Mouse (Mus musculus): Measurements from ENCODE around the gene Rela. TPM values are rescaled to one million over a fixed set of nuclear protein-coding genes. Genes with fewer than 3 reads are reported as not detected.

Rela gene
- polyA plus RNA-seq, 1 experiment: 4.1 TPM

DNA sequence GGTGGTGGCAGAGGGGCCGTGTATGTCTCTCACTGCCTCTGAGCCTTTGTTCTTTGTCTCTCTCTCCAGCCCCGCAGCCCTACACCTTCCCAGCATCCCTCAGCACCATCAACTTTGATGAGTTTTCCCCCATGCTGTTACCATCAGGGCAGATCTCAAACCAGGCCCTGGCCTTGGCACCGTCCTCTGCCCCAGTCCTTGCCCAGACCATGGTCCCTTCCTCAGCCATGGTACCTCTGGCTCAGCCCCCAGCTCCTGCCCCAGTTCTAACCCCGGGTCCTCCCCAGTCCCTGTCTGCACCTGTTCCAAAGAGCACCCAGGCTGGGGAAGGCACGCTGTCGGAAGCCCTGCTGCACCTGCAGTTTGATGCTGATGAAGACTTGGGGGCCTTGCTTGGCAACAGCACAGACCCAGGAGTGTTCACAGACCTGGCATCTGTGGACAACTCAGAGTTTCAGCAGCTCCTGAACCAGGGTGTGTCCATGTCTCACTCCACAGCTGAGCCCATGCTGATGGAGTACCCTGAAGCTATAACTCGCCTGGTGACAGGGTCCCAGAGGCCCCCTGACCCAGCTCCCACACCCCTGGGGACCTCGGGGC, 9.5 kb downstream of the Rela start:
- TF ChIP-seq GATA1 (IDR thresholded peaks at IDR 0.05; ENCODE audit: low read length): no peak
- no peak for TF ChIP-seq TAL1 (IDR thresholded peaks at IDR 0.05; ENCODE audit: low read length)
- Histone ChIP-seq H3K36me3 (ENCODE audit: control insufficient read depth) (peaks cover 92% of the 10 kb centered on the region), H3K27me3 (ENCODE audit: control insufficient read depth) (no peaks in the 10 kb centered on the region), H3K4me1 (ENCODE audit: control insufficient read depth) (peaks cover 40% of the 10 kb centered on the region), H3K9me3 (ENCODE audit: control insufficient read depth, low read length) (no peaks in the 10 kb centered on the region), H3K4me3 (replicated peaks) (no peak overlapping the region)

DNA sequence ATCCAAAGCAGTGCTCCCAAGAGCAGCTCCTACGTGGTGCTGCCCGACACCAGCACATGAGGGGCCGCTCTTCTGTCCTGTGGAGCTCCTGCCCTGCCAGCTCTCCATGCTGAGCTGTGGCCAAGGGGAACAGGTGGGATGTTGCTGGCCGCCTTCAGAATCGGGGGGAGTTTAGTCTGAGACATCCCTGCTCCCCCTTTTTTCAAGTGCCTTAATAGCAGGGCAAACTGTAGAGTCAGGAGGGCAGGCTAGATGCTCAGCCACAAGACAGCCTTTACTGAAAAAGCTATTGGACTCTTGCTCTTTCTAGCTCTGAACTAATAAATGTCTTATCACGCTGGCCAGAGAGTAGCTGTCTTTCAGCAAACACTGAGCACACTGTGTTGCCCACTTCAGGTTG, 10.5 kb downstream of the Rela start:
- H3K4me3 ChIP-seq (replicated peaks): no peak overlapping the region
- H3K9me3 ChIP-seq (ENCODE audit: control insufficient read depth, low read length): no peaks in the 10 kb centered on the region
- H3K4me1 ChIP-seq (ENCODE audit: control insufficient read depth): peaks cover 45% of the 10 kb centered on the region
- TF ChIP-seq TAL1 (IDR thresholded peaks at IDR 0.05; ENCODE audit: low read length) (no peak), GATA1 (IDR thresholded peaks at IDR 0.05; ENCODE audit: low read length) (no peak)
- no peaks in the 10 kb centered on the region for H3K27me3 ChIP-seq (ENCODE audit: control insufficient read depth)
- peaks cover 92% of the 10 kb centered on the region for H3K36me3 ChIP-seq (ENCODE audit: control insufficient read depth)

DNA sequence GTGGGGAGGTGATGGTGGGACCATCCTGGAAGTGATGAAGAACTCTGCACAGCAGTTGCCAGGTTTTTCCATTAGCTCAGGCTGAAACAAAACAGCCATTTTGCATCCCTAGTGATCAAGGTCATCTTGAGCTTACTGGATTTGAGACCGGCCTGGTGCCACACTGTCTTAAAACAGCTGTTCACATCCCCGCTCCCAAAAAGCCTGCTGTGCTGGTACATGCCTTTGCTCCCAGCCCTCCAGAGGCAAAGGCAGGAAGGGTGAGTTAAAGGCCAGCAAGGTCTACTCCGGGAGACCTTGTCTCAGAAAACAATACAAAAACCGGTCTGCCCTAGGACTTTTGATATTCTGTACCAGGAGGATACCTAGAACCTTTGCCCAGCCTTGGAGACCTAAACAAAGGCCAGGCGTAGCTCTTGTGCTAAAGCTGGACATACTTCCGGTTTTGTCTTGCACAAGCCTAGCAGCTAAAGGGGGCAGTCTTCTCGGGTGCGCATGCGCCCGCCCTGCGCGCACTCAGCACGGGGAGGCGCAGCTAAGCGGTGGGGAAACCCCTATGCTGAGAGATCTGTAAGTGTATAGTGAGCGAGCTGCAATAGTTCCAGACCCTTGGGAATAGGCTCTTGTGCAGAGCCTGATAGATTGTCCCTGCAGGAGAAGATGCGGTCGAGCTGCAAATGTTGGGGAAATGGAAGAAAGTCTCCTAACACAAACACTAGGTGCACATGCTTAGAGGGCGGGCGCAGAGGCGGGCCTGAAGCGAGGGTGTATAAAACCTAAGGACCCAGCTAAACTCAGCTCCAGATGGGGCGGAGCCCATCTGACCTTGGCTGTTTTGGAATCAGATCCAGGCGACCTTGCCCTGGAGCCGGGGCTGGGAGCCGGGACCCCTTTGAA, 11.4 kb downstream of the Rela start:
- Histone ChIP-seq H3K4me1 (ENCODE audit: control insufficient read depth) (peaks cover 45% of the 10 kb centered on the region), H3K9me3 (ENCODE audit: control insufficient read depth, low read length) (no peaks in the 10 kb centered on the region), H3K36me3 (ENCODE audit: control insufficient read depth) (peaks cover 93% of the 10 kb centered on the region), H3K4me3 (replicated peaks) (peak overlapping the region; percentile 54), H3K27me3 (ENCODE audit: control insufficient read depth) (no peaks in the 10 kb centered on the region)
- TF ChIP-seq TAL1 (IDR thresholded peaks at IDR 0.05; ENCODE audit: low read length): no peak
- no peak for TF ChIP-seq GATA1 (IDR thresholded peaks at IDR 0.05; ENCODE audit: low read length)

DNA sequence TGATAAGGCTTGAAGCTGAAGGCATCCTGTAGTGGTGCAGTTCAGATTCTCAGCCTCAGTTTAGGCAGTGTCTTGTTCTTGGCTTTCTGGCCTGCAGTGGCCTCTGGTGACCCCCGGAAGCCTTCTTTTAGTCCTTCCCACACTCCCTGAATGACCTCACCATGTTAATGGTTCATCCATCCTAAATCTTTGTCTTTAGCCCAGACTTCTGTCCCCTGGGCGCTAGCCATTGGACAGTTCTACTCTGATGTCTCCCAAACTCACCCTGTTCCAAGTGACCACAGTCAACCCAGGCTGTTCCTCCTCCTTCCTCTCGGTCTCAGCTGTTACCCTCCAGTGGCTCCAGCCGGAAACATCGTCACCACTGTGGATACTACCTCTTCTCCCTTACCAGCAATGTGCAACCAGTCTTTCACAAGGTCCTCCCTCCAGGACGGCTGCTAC, 12.0 kb downstream of the Rela start:
- H3K36me3 ChIP-seq (ENCODE audit: control insufficient read depth): peaks cover 93% of the 10 kb centered on the region

DNA sequence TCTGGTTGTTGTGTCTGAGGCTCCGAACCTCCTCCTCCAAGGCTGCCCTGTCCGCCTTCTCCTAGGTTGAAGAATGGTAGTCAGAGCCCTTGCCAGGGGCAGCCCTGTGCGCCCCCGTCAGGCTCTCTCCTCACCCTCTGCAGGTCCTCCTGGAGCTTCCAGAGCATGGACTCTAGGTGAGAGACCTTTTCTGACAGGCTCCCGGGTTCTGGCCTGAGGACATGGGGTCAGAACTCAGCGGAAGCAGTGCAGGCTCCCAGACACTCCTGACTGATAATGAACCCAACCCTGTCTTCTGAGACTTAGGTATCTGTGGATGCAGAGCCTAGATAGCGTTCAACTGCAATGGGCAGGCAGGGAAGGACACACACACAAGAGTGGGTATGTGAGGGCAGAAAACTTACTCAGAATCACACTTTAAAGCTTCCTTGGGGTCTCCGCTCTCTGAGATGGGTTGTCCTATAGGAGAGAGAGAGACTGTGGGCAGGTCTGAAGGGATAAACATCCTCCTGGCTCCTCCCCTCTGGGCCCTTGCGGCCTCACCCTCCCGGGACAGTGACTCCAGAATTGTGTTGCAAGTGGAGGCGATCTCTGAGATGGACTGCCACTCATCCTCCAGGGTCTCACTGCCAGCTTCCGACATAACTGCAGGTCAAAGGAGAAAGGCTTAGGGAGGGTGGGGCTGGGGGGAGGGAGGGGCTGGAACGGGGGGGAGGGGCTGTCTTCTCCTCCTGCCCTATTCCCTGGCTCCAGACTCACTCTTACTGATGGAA, 14.4 kb downstream of the Rela start:
- no peak overlapping the region for H3K4me3 ChIP-seq (replicated peaks)
- H3K36me3 ChIP-seq (ENCODE audit: control insufficient read depth): peaks cover 94% of the 10 kb centered on the region
- H3K9me3 ChIP-seq (ENCODE audit: control insufficient read depth, low read length): peaks cover 14% of the 10 kb centered on the region
- H3K4me1 ChIP-seq (ENCODE audit: control insufficient read depth): peaks cover 55% of the 10 kb centered on the region
- peaks cover 7% of the 10 kb centered on the region; the same call in 1 of the 2 replicates for H3K27me3 ChIP-seq (ENCODE audit: control insufficient read depth)
- TF ChIP-seq GATA1 (IDR thresholded peaks at IDR 0.05; ENCODE audit: low read length) (no peak), TAL1 (IDR thresholded peaks at IDR 0.05; ENCODE audit: low read length) (no peak)

More for the DNA sequence above, 12.0 kb downstream of the Rela start:
- Histone ChIP-seq H3K27me3 (ENCODE audit: control insufficient read depth) (no peaks in the 10 kb centered on the region; the same call in 1 of the 2 replicates), H3K4me1 (ENCODE audit: control insufficient read depth) (peaks cover 49% of the 10 kb centered on the region), H3K9me3 (ENCODE audit: control insufficient read depth, low read length) (peaks cover 5% of the 10 kb centered on the region), H3K4me3 (replicated peaks) (peak overlapping the region; percentile 54)
- no peak for TF ChIP-seq TAL1 (IDR thresholded peaks at IDR 0.05; ENCODE audit: low read length)
- no peak for TF ChIP-seq GATA1 (IDR thresholded peaks at IDR 0.05; ENCODE audit: low read length)

DNA sequence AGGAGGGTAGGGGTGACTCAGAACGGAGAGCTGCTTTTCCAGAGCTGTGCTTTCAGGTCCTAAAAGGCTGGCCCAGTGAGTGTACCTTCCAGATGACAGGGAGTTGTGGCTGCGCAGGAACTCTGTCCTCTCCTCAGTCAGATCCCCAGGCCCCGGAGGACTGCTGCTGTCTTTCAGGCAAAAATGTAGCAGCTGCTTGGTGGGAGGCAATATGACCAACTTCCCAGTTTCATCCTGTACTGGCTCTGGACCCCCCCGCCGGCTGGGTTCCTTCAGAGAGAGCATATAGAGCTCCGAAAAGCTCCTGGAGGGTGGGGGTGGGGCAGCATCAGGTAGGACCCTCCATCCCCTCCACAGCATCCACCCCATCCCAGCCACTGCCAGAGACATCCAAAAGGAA, 15.3 kb downstream of the Rela start:
- no peak for TF ChIP-seq GATA1 (IDR thresholded peaks at IDR 0.05; ENCODE audit: low read length)
- no peak for TF ChIP-seq TAL1 (IDR thresholded peaks at IDR 0.05; ENCODE audit: low read length)
- Histone ChIP-seq H3K27me3 (ENCODE audit: control insufficient read depth) (peaks cover 7% of the 10 kb centered on the region; the same call in 1 of the 2 replicates), H3K36me3 (ENCODE audit: control insufficient read depth) (peaks cover 93% of the 10 kb centered on the region), H3K9me3 (ENCODE audit: control insufficient read depth, low read length) (peaks cover 14% of the 10 kb centered on the region), H3K4me1 (ENCODE audit: control insufficient read depth) (peaks cover 56% of the 10 kb centered on the region), H3K4me3 (replicated peaks) (no peak overlapping the region)

DNA sequence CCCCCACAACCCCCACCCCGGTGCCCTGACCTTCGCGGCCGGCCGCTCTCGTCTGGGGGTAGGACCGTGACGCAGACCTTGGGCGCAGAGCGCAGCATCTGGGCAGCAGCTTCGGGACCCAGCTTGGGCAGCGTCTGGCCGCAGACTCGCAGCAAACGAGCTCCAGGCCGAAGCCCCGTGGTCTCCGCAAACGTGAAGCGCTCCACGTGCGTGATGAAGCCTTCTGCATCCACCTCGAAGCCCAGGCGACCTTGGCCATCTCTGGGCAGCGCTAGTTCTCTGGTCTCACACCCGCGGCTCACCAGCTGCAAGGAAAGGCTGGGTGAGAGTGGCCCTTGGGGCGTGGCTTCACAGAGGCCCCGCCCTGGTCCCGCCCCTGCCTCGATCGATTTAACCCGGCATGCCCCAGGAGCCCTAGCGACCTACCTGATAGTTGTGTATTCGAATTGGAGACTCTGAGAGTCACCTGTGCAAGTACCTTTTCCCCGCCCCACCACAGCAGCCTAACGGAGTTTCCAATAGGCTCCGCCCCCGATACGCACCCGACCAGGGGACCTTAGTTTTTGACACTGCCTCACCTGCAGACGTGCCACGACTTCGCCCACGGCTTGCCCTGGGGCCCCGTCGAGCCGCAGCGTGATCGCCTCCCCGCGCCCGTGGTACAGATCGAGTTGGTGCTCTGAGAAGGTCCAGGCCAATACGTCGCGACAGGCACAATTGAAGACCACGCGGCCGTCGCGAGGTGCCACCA, 16.9 kb downstream of the Rela start:
- Histone ChIP-seq H3K4me1 (ENCODE audit: control insufficient read depth) (peaks cover 44% of the 10 kb centered on the region), H3K4me3 (replicated peaks) (peak overlapping the region; percentile 14), H3K9me3 (ENCODE audit: control insufficient read depth, low read length) (peaks cover 14% of the 10 kb centered on the region), H3K27me3 (ENCODE audit: control insufficient read depth) (peaks cover 7% of the 10 kb centered on the region; the same call in 1 of the 2 replicates), H3K36me3 (ENCODE audit: control insufficient read depth) (peaks cover 97% of the 10 kb centered on the region)
- TF ChIP-seq GATA1 (IDR thresholded peaks at IDR 0.05; ENCODE audit: low read length) (no peak), TAL1 (IDR thresholded peaks at IDR 0.05; ENCODE audit: low read length) (no peak)

DNA sequence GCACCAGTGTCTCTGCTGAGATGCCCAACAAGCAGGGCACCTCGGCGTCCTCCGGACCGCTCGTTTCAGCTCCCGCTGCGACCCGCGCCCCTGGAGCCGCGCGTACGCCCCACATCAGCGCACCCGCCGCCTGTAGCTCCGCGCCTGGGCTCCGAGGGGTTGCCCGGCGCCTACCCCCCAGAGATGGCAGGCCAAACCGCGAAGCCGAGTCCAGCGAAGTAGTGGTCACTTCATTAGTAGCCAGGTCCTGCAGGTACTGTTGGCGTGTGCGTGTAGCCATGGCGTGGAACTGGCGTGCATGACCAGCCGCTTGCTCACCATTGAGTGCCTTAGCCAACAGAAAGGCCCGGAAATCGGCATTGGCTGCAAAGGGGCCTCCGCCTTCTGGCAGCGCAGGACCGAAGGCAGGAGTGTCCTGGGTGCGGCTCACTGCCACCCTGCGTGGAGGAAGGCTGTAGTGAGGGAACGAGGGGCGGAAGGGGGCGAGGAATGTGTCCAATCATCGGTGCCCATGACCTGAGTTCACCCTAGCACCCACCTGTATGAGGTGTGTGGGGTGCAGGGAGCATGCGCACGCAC, 17.5 kb downstream of the Rela start:
- H3K4me1 ChIP-seq (ENCODE audit: control insufficient read depth): peaks cover 44% of the 10 kb centered on the region
- H3K27me3 ChIP-seq (ENCODE audit: control insufficient read depth): peaks cover 7% of the 10 kb centered on the region; the same call in 1 of the 2 replicates
- TF ChIP-seq TAL1 (IDR thresholded peaks at IDR 0.05; ENCODE audit: low read length): no peak
- TF ChIP-seq GATA1 (IDR thresholded peaks at IDR 0.05; ENCODE audit: low read length): no peak
- peak overlapping the region; percentile 14 for H3K4me3 ChIP-seq (replicated peaks)
- peaks cover 14% of the 10 kb centered on the region for H3K9me3 ChIP-seq (ENCODE audit: control insufficient read depth, low read length)
- H3K36me3 ChIP-seq (ENCODE audit: control insufficient read depth): peaks cover 99% of the 10 kb centered on the region

Data from erythroblast, embryonic 14.5 days (primary cell).